Mouse (Mus musculus): ENCODE measurements around the gene Tmem202. TPM values are rescaled to one million over a fixed set of nuclear protein-coding genes. Genes with fewer than 3 reads are reported as not detected.
A peak's percentile ranks its signal among the peaks of the same experiment; 100 is the strongest.

Gene Tmem202
- polyA plus RNA-seq, 1 experiment from 2014 or later, result 1.3 TPM

DNA sequence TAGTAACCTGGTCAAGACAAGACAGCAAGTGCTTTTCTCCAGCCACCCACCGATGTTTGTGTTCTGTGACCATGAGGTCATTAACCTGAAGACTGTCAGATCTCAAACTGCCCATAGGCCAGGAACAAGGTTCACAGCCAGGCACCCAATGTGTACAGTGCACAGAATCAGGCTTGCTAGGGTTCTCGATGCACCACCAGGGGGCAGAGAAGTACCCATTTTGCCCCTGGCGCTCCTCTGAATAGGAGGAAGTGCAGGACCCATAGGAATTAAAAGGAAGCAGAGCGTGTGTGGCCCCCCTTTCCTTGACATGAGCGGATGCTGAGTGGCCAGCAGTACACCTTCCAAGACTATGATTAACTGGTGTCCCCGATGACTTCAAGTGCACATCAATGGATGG is 27.5 kb upstream of the Tmem202 start:
- WGBS, result 33% methylated on average over 6 of the region's 6 CpGs
- Histone ChIP-seq H3K4me2 (ENCODE audit: low read length) (no peak overlapping the region), H3K4me1 (ENCODE audit: control insufficient read depth, insufficient read depth, low read depth, low read length) (no peaks in the 10 kb centered on the region), H3K27me3 (replicated peaks; ENCODE audit: control insufficient read depth, insufficient read depth, low read length) (no peaks in the 10 kb centered on the region), H3K27ac (ENCODE audit: low read depth, low read length) (no peak overlapping the region), H3K9me3 (ENCODE audit: control insufficient read depth, low read length) (no peaks in the 10 kb centered on the region), H3K36me3 (ENCODE audit: control insufficient read depth, insufficient read depth, low read length) (peaks cover 15% of the 10 kb centered on the region), H3K9ac (ENCODE audit: low read depth, low read length) (no peak overlapping the region), H3K4me3 (ENCODE audit: low read length) (no peak overlapping the region)
- peak; percentile 61; the same call in 1 of the 2 replicates for ATAC-seq

DNA sequence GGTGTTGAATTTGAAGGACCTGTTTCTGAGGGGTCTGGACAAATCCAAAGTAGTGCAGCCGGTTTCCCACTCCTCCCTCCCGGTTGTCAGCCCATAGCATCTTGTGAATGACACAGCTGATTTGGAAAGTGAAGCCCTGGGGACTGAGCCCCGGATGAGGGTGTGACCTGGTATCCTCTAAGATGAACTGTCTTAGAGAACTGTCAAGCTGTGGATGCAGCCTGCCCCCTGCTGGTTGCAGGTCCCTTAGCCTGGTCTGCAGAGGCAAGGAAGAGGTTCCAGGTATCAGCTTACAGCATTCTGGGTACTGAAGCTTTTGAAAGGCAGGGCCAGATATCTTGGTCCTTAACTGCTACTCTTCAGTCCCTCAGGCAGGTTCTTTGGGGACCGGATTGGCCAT is 26.0 kb upstream of the Tmem202 start:
- WGBS, result 30% methylated on average over 4 of the region's 4 CpGs
- H3K27me3 ChIP-seq (replicated peaks; ENCODE audit: control insufficient read depth, insufficient read depth, low read length), result no peaks in the 10 kb centered on the region
- H3K9ac ChIP-seq (ENCODE audit: low read depth, low read length), result no peak overlapping the region
- H3K9me3 ChIP-seq (ENCODE audit: control insufficient read depth, low read length), result no peaks in the 10 kb centered on the region
- no peaks in the 10 kb centered on the region for H3K4me1 ChIP-seq (ENCODE audit: control insufficient read depth, insufficient read depth, low read depth, low read length)
- H3K4me2 ChIP-seq (ENCODE audit: low read length), result no peak overlapping the region
- no peak overlapping the region for H3K27ac ChIP-seq (ENCODE audit: low read depth, low read length)
- ATAC-seq, result no peak
- no peak overlapping the region for H3K4me3 ChIP-seq (ENCODE audit: low read length)
- peaks cover 15% of the 10 kb centered on the region for H3K36me3 ChIP-seq (ENCODE audit: control insufficient read depth, insufficient read depth, low read length)

DNA sequence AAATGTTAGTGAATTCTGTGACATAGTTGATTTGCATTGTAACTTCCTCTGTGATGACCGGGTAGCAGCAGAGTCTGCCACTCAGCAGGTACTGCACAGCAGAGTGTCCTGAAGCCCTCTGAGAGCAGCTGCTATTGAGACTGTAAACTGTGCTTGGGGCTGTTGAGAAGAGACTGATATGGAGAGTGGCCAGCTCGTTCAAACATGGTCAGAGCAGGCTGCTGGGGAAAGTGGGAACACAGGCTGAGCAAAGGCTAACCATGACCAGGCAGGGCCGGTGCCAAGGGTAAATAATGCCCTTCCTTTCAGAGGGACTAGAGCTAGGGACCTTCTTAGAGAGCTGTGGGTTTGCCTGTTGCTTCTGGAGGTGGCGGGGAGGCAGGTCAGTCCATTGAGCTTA is 14.1 kb upstream of the Tmem202 start:
- Histone ChIP-seq H3K4me3 (ENCODE audit: low read length) (no peak overlapping the region), H3K27ac (ENCODE audit: low read depth, low read length) (no peak overlapping the region), H3K9ac (ENCODE audit: low read depth, low read length) (no peak overlapping the region), H3K9me3 (ENCODE audit: control insufficient read depth, low read length) (no peaks in the 10 kb centered on the region), H3K27me3 (replicated peaks; ENCODE audit: control insufficient read depth, insufficient read depth, low read length) (no peaks in the 10 kb centered on the region), H3K4me2 (ENCODE audit: low read length) (no peak overlapping the region), H3K36me3 (ENCODE audit: control insufficient read depth, insufficient read depth, low read length) (peaks cover 2% of the 10 kb centered on the region; the same call in 1 of the 2 replicates), H3K4me1 (ENCODE audit: control insufficient read depth, insufficient read depth, low read depth, low read length) (no peaks in the 10 kb centered on the region)
- 86% methylated on average over 4 of the region's 4 CpGs for WGBS
- no peak for ATAC-seq

DNA sequence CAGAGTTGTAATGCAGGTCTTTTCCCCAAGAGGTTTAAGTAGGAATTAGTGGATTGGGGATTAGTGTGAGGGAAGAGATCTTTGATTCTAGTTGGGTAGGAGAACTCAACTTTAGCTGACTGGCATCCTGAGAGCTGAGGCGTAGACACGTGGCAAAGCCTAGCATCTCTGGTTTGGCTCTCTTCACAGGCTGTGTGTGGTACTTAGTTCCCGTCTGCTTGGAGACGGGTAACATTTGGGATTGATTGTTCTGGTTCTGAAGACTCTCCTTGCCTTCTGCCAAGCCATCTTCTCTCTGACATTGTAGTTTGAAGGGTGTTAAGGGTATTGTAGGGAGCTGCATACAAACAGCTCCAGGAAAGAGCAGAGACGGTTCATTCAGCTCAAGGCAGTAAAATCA is 13.0 kb upstream of the Tmem202 start:
- ATAC-seq, result no peak
- no peaks in the 10 kb centered on the region for H3K27me3 ChIP-seq (replicated peaks; ENCODE audit: control insufficient read depth, insufficient read depth, low read length)
- no peak overlapping the region for H3K4me3 ChIP-seq (ENCODE audit: low read length)
- no peak overlapping the region for H3K4me2 ChIP-seq (ENCODE audit: low read length)
- no peaks in the 10 kb centered on the region for H3K4me1 ChIP-seq (ENCODE audit: control insufficient read depth, insufficient read depth, low read depth, low read length)
- 87% methylated on average over 5 of the region's 5 CpGs for WGBS
- H3K9ac ChIP-seq (ENCODE audit: low read depth, low read length), result no peak overlapping the region
- no peak overlapping the region for H3K27ac ChIP-seq (ENCODE audit: low read depth, low read length)
- H3K36me3 ChIP-seq (ENCODE audit: control insufficient read depth, insufficient read depth, low read length), result no peaks in the 10 kb centered on the region; the same call in 1 of the 2 replicates
- H3K9me3 ChIP-seq (ENCODE audit: control insufficient read depth, low read length), result no peaks in the 10 kb centered on the region

DNA sequence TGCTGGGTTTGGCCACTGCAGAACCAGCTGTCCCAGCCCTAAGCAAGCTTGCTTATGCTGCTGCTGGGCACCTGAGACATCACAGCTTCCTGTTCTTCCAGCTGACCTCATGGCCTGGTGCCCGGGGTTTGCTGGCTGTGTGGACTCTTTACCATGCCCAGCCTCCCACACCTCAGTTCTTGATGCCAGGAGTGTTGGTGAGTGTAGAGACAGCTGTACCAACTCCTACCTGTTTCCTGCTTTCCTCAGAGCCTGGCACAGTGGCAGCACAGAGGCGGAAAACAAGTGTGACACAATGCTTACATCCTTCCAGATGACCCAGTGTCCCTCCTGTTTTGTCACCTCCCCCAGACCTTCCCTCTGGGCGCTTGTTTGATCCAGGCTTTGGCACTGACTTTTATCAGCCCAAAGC is 12.0 kb upstream of the Tmem202 start:
- H3K9me3 ChIP-seq (ENCODE audit: control insufficient read depth, low read length), result no peaks in the 10 kb centered on the region
- no peak overlapping the region for H3K27ac ChIP-seq (ENCODE audit: low read depth, low read length)
- ATAC-seq, result no peak
- H3K36me3 ChIP-seq (ENCODE audit: control insufficient read depth, insufficient read depth, low read length), result no peaks in the 10 kb centered on the region
- no peak overlapping the region for H3K9ac ChIP-seq (ENCODE audit: low read depth, low read length)
- H3K4me1 ChIP-seq (ENCODE audit: control insufficient read depth, insufficient read depth, low read depth, low read length), result no peaks in the 10 kb centered on the region
- no peak overlapping the region for H3K4me3 ChIP-seq (ENCODE audit: low read length)
- WGBS, result 82% methylated on average over 2 of the region's 3 CpGs
- no peaks in the 10 kb centered on the region for H3K27me3 ChIP-seq (replicated peaks; ENCODE audit: control insufficient read depth, insufficient read depth, low read length)
- H3K4me2 ChIP-seq (ENCODE audit: low read length), result no peak overlapping the region

DNA sequence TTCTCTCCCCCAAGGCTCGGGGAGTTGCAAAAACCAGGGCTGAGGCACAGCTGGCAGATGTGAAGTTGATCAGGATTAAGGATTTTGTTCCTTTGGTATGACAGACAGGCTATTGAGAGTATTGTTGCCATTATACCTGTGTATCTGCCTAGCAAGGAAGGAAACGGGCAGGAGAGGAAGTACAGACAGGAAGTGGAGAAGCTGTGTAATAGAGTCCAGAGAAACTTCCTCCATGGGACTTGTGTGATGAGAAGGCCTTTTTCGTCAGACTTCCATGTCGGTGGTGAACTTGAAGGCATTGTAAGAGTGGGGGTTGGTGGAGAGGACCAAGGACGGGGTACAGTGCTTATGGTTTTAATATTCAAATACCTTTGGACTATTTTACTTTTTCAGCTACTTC is 11.4 kb upstream of the Tmem202 start:
- no peak overlapping the region for H3K9ac ChIP-seq (ENCODE audit: low read depth, low read length)
- WGBS, result 87% methylated on average over 5 of the region's 5 CpGs
- no peaks in the 10 kb centered on the region for H3K4me1 ChIP-seq (ENCODE audit: control insufficient read depth, insufficient read depth, low read depth, low read length)
- H3K4me3 ChIP-seq (ENCODE audit: low read length), result no peak overlapping the region
- no peak for ATAC-seq
- no peaks in the 10 kb centered on the region for H3K27me3 ChIP-seq (replicated peaks; ENCODE audit: control insufficient read depth, insufficient read depth, low read length)
- no peak overlapping the region for H3K4me2 ChIP-seq (ENCODE audit: low read length)
- no peak overlapping the region for H3K27ac ChIP-seq (ENCODE audit: low read depth, low read length)
- no peaks in the 10 kb centered on the region for H3K9me3 ChIP-seq (ENCODE audit: control insufficient read depth, low read length)
- no peaks in the 10 kb centered on the region for H3K36me3 ChIP-seq (ENCODE audit: control insufficient read depth, insufficient read depth, low read length)

DNA sequence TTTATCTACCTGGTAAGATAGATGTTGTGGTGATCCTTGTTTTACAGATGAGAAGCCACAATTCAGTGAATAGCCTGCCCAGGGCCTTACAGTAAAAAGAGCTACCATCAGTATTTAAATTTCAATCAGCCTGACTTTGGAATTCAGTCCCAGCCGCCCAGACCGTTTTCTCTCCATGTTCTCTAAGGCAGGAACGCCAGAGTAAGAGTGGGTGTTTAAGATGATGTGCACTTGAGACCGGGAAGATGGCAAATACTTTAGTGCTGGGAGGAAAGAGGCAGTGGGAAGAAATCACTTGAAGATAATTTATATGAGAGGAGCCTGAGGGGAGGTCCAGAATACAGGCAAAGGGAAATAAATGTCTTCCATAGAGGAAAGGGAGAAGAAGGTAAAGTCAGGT is 10.4 kb upstream of the Tmem202 start:
- H3K36me3 ChIP-seq (ENCODE audit: control insufficient read depth, insufficient read depth, low read length), result no peaks in the 10 kb centered on the region

DNA sequence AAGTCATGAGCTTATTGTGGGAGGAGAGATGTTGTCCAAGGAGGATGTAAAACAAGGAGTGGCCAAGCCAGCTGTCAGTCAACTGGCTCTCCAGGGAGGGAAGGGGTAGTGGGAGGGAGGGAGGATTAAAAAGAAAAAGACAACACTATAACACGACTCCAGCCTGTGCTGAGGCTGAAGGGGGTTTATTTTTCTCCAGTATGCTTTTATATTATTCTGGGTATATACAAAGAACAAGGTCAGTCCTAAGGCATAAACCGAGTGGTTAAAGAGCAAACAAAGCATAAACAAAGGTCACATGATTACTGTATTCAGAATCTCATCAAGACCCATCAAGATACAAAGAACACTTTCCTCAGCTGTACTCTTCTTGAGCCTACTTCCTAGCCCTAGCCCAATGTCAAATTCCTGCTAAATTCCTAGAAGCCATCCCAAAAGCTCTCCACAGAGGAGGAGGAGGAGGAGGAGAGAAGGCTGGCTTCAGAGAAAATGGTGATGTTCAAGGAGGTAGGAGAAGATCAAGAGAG is 9.4 kb upstream of the Tmem202 start:
- H3K4me1 ChIP-seq (ENCODE audit: control insufficient read depth, insufficient read depth, low read depth, low read length), result no peaks in the 10 kb centered on the region
- no peaks in the 10 kb centered on the region for H3K27me3 ChIP-seq (replicated peaks; ENCODE audit: control insufficient read depth, insufficient read depth, low read length)
- no peak overlapping the region for H3K27ac ChIP-seq (ENCODE audit: low read depth, low read length)
- 68% methylated on average over 2 of the region's 2 CpGs for WGBS
- no peak overlapping the region for H3K4me2 ChIP-seq (ENCODE audit: low read length)
- ATAC-seq, result no peak
- H3K9ac ChIP-seq (ENCODE audit: low read depth, low read length), result no peak overlapping the region
- no peaks in the 10 kb centered on the region for H3K9me3 ChIP-seq (ENCODE audit: control insufficient read depth, low read length)
- H3K4me3 ChIP-seq (ENCODE audit: low read length), result no peak overlapping the region
- no peaks in the 10 kb centered on the region for H3K36me3 ChIP-seq (ENCODE audit: control insufficient read depth, insufficient read depth, low read length)

More for the DNA sequence above, 10.4 kb upstream of the Tmem202 start:
- no peak overlapping the region for H3K4me3 ChIP-seq (ENCODE audit: low read length)
- H3K9me3 ChIP-seq (ENCODE audit: control insufficient read depth, low read length), result no peaks in the 10 kb centered on the region
- H3K4me2 ChIP-seq (ENCODE audit: low read length), result no peak overlapping the region
- H3K4me1 ChIP-seq (ENCODE audit: control insufficient read depth, insufficient read depth, low read depth, low read length), result no peaks in the 10 kb centered on the region
- 81% methylated on average over 4 of the region's 4 CpGs for WGBS
- no peak overlapping the region for H3K27ac ChIP-seq (ENCODE audit: low read depth, low read length)
- no peaks in the 10 kb centered on the region for H3K27me3 ChIP-seq (replicated peaks; ENCODE audit: control insufficient read depth, insufficient read depth, low read length)
- ATAC-seq, result no peak
- no peak overlapping the region for H3K9ac ChIP-seq (ENCODE audit: low read depth, low read length)

DNA sequence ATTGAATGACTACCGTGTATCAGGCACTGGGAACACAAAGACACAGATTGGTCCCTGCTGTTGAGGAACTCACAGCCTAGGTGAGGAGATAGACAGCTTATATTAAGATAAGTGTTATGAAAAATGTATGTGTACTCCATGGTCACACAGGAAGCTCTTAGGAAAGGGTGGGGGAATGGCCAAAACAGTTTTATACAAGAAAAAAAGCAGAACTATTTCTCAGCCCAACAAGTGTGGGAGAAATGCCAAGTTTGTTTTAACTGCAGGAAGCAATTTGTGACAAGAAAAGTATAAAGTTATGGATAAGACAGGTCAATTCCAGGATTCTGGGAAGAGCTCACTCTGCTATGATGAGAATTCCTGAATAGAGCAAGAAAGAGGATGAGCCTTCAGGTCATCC is 8.2 kb upstream of the Tmem202 start:
- no peaks in the 10 kb centered on the region for H3K9me3 ChIP-seq (ENCODE audit: control insufficient read depth, low read length)
- H3K4me2 ChIP-seq (ENCODE audit: low read length), result no peak overlapping the region
- H3K9ac ChIP-seq (ENCODE audit: low read depth, low read length), result no peak overlapping the region
- no peaks in the 10 kb centered on the region for H3K27me3 ChIP-seq (replicated peaks; ENCODE audit: control insufficient read depth, insufficient read depth, low read length)
- H3K27ac ChIP-seq (ENCODE audit: low read depth, low read length), result no peak overlapping the region
- no peak overlapping the region for H3K4me3 ChIP-seq (ENCODE audit: low read length)
- H3K36me3 ChIP-seq (ENCODE audit: control insufficient read depth, insufficient read depth, low read length), result no peaks in the 10 kb centered on the region
- no peaks in the 10 kb centered on the region for H3K4me1 ChIP-seq (ENCODE audit: control insufficient read depth, insufficient read depth, low read depth, low read length)
- WGBS, result 88% methylated on average over 1 of the region's 1 CpGs
- no peak for ATAC-seq

DNA sequence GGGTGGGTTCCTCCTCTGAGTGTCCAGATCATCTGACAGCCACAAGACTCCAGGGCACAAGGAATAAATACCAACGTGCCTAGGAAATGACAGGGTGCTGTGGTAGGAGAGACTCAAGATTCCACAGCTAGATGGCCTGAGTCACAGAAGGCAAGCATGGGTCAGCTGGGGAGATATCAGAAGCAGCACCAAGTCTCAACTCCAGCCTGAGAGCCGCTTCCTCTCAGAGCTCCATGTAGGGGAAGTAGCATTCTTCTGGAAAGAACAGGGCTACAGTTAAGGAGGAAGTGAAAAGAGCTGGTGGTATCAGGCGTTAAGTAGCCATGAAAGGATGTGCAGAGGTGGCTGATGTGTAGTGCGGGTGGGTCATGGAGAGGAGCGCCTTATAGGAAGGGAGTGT is 5.1 kb upstream of the Tmem202 start:
- Histone ChIP-seq H3K4me3 (ENCODE audit: low read length) (no peak overlapping the region), H3K9me3 (ENCODE audit: control insufficient read depth, low read length) (no peaks in the 10 kb centered on the region), H3K27me3 (replicated peaks; ENCODE audit: control insufficient read depth, insufficient read depth, low read length) (no peaks in the 10 kb centered on the region), H3K4me2 (ENCODE audit: low read length) (no peak overlapping the region), H3K27ac (ENCODE audit: low read depth, low read length) (no peak overlapping the region), H3K36me3 (ENCODE audit: control insufficient read depth, insufficient read depth, low read length) (no peaks in the 10 kb centered on the region), H3K9ac (ENCODE audit: low read depth, low read length) (no peak overlapping the region), H3K4me1 (ENCODE audit: control insufficient read depth, insufficient read depth, low read depth, low read length) (peaks cover 10% of the 10 kb centered on the region)
- 91% methylated on average over 5 of the region's 5 CpGs for WGBS
- no peak for ATAC-seq
